In genomic region chr1:69469158-69469901, GRCm38 (mm10) we compare ENCODE assay signal across 13 mouse cellular contexts.
"Had no signal": no experiment of that assay in that cellular context is flagged by ENCODE, and none has a peak within 500 bp of the region (broad histone marks: within the 10 kb centered on the region; RNA-seq: fewer than 3 reads in every experiment).

No protein-coding gene starts in this region.

- H3K36me3 ChIP-seq: limb, embryonic 15.5 days; liver, embryonic 12.5 days; midbrain, embryonic 12.5 days; stomach, embryonic 15.5 days had no signal

- ATAC-seq: liver, embryonic 12.5 days; midbrain, embryonic 16.5 days had no signal

- H3K4me2 ChIP-seq: limb, embryonic 15.5 days; liver, embryonic 12.5 days; lung, embryonic 14.5 days; midbrain, embryonic 12.5 days; stomach, embryonic 15.5 days had no signal

- H3K27ac ChIP-seq: kidney, postnatal 0 days; limb, embryonic 15.5 days; liver, embryonic 12.5 days; midbrain, embryonic 12.5 days; stomach, embryonic 15.5 days had no signal

- H3K4me3 ChIP-seq: limb, embryonic 15.5 days; liver, embryonic 12.5 days; midbrain, embryonic 12.5 days; stomach, embryonic 15.5 days had no signal

- H3K9me3 ChIP-seq: limb, embryonic 15.5 days; liver, embryonic 12.5 days; midbrain, embryonic 12.5 days; stomach, embryonic 15.5 days had no signal

- H3K9ac ChIP-seq: limb, embryonic 15.5 days; liver, embryonic 12.5 days; lung, embryonic 14.5 days; midbrain, embryonic 12.5 days; stomach, embryonic 15.5 days had no signal

- DNase-seq: kidney, adult 9 months; kidney, postnatal 36 days; layer of hippocampus, adult 9-11 months; layer of hippocampus, postnatal 36 days; lung, embryonic 14.5 days; lung, postnatal 14 days; right cerebral cortex, postnatal 4 days had no signal

- H3K27me3 ChIP-seq: limb, embryonic 15.5 days; liver, embryonic 12.5 days; midbrain, embryonic 12.5 days; stomach, embryonic 15.5 days had no signal

- H3K4me1 ChIP-seq: liver, embryonic 12.5 days; midbrain, embryonic 12.5 days; stomach, embryonic 15.5 days had no signal
